Mouse (Mus musculus) forebrain, embryonic 15.5 days (tissue): ENCODE results near the gene B830017H08Rik. TPM values are rescaled to one million over a fixed set of nuclear protein-coding genes. Genes with fewer than 3 reads are reported as not detected.

ENCODE experiments used
- ATAC-seq: fragments of 200-750 bp; cut with Nextera tagmentation; replicated peaks from 2 replicates; pipeline ENCODE4 v1.8.0; 2017; ENCODE audit warnings: mild to moderate bottlenecking, moderate TSS enrichment, moderate library complexity
- H3K27ac ChIP-seq: fragments of 300-500 bp; sonication (generic); replicated peaks from 2 replicates; pipeline ENCODE4 v1.5.1; 2015; ENCODE audit warnings: mild to moderate bottlenecking, inconsistent platforms
- H3K27me3 ChIP-seq: fragments of 300-500 bp; sonication (generic); 2 replicates; pipeline ENCODE4 v1.6.1; 2015; ENCODE audit warnings: inconsistent platforms
- H3K36me3 ChIP-seq: fragments of 300-500 bp; sonication (generic); 2 replicates; pipeline ENCODE4 v1.6.1; 2015; ENCODE audit warnings: mild to moderate bottlenecking, inconsistent platforms
- H3K4me1 ChIP-seq: fragments of 300-500 bp; sonication (generic); 2 replicates; pipeline ENCODE4 v1.6.1; 2015; ENCODE audit warnings: inconsistent platforms
- H3K4me2 ChIP-seq: fragments of 300-500 bp; sonication (generic); replicated peaks from 2 replicates; pipeline ENCODE4 v1.6.1; 2015; ENCODE audit warnings: mild to moderate bottlenecking, inconsistent platforms
- H3K4me3 ChIP-seq: fragments of 300-500 bp; sonication (generic); 2 replicates; pipeline ENCODE4 v1.5.1; 2015; ENCODE audit warnings: mild to moderate bottlenecking, inconsistent platforms
- H3K9ac ChIP-seq: fragments of 300-500 bp; sonication (generic); replicated peaks from 2 replicates; pipeline ENCODE4 v1.6.1; 2015; ENCODE audit warnings: mild to moderate bottlenecking, inconsistent platforms
- H3K9me3 ChIP-seq: fragments of 300-500 bp; sonication (generic); 2 replicates; pipeline ENCODE4 v1.6.1; 2016; ENCODE audit warnings: inconsistent platforms
- WGBS: fragments of 180-500 bp; shearing (Covaris S2); methylation state at CpG from one replicate; pipeline ENCODE4 v1.1.7; 2015; ENCODE audit warnings: mixed read lengths; 5-methylcytosine and 5-hydroxymethylcytosine counted together
- polyA plus RNA-seq: library from polyadenylated mRNA; unstranded; fragments of >200 nt; fragmentation: Nextera tagmentation; extraction: Ambion mirVana; gene quantifications from 2 replicates; pipeline ENCODE4 v1.2.1, GENCODE M21; 2015

The B830017H08Rik gene
- polyA plus RNA-seq, 1 experiment from 2014 or later, result 1.3 TPM

DNA sequence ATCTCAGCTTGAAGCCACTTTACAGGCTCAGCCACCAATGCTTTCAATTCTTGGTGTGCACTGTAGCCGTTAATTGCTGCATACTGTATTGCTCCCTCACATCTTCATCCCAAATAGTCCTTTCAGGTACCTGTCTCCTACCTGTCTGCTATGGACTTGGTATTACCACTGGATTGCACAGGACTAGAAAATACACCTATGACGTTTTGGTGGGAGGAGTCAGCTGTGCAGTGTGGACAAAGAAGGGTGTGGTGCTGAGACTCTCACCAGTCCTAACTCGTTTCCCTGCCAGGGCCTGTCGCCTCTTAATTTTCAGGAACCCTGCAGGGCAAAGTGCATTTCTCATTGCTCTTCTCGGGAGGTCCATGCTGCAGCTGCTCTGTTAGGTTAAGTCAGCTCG lies 32.8 kb downstream of the B830017H08Rik start:
- no peak overlapping the region for H3K9ac ChIP-seq
- ATAC-seq, result no peak
- H3K9me3 ChIP-seq, result no peaks in the 10 kb centered on the region
- H3K4me2 ChIP-seq, result no peak overlapping the region
- no peaks in the 10 kb centered on the region for H3K4me1 ChIP-seq
- H3K27me3 ChIP-seq, result no peaks in the 10 kb centered on the region
- H3K27ac ChIP-seq, result no peak overlapping the region
- H3K4me3 ChIP-seq, result no peak overlapping the region
- WGBS, result 73% methylated on average over 6 of the region's 6 CpGs
- peaks cover 11% of the 10 kb centered on the region; the same call in 1 of the 2 replicates for H3K36me3 ChIP-seq

DNA sequence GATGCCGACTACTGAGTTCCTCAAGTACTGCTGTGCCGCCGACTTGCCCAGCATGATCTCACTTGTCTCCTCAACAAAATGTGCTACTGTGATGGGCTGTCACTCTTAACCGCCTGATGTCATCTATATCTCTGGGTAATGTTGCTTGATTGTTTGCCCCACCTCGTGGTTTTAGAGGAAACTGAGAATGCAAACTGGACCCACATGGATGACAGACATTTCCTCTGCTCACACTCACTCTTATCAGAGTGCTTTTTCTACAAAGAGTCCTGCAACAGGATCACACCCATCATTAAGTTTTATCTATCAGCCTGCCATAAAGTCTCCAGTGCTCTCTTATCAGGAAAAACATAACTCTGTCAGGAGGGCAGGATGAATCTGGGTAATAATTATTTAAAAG lies 38.3 kb downstream of the B830017H08Rik start:
- no peaks in the 10 kb centered on the region for H3K27me3 ChIP-seq
- peaks cover 26% of the 10 kb centered on the region; the same call in 1 of the 2 replicates for H3K36me3 ChIP-seq
- no peaks in the 10 kb centered on the region for H3K9me3 ChIP-seq
- H3K4me3 ChIP-seq, result no peak overlapping the region
- H3K9ac ChIP-seq, result no peak overlapping the region
- H3K27ac ChIP-seq, result no peak overlapping the region
- WGBS, result 92% methylated on average over 5 of the region's 5 CpGs
- ATAC-seq, result no peak
- no peaks in the 10 kb centered on the region for H3K4me1 ChIP-seq
- no peak overlapping the region for H3K4me2 ChIP-seq

DNA sequence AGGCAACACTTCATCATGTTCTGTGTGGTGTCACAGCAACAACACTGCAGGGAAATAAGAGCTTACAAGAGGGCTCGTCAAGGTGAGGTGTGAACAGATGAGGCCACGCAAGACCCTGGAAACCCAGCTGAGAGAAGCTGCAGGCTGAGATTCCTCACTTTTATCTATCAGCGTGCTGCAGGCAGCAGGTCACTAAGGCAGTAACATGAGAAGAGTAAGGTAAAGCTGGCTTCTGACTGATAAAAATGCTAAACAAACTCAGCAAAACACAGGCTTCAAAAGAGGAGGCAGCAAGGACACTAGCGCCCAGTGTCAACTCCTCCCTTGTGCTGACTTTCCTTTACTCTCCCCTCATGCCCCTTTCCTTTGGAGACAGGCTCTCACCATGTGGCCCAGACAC lies 40.1 kb downstream of the B830017H08Rik start:
- Histone ChIP-seq H3K4me3 (no peak overlapping the region), H3K27me3 (no peaks in the 10 kb centered on the region), H3K4me2 (no peak overlapping the region), H3K27ac (no peak overlapping the region), H3K4me1 (no peaks in the 10 kb centered on the region), H3K9me3 (no peaks in the 10 kb centered on the region), H3K9ac (no peak overlapping the region), H3K36me3 (peaks cover 26% of the 10 kb centered on the region; the same call in 1 of the 2 replicates)
- 86% methylated on average over 4 of the region's 4 CpGs for WGBS
- ATAC-seq, result no peak

DNA sequence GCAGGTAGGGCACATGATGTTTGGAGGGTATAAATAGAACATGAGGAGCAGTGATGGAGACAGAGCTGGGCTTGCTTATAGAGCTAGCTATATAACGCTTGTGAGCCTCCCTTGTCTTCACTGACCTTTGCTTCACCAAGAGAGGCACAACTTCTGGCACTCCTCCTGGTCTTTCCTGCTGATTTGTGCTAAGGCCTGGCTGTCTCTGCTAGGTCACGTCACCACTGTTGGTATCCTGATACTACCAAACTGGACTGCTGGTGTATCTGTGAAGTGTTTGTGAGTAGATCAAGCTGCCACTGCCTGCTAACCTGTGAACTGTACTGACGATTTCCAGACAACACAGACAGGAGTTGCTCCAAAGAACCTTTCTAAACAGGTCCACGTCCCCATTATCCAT lies 42.3 kb downstream of the B830017H08Rik start:
- no peak overlapping the region for H3K27ac ChIP-seq
- H3K27me3 ChIP-seq, result no peaks in the 10 kb centered on the region
- WGBS, result 93% methylated on average over 4 of the region's 4 CpGs
- H3K36me3 ChIP-seq, result peaks cover 21% of the 10 kb centered on the region; the same call in 1 of the 2 replicates
- no peaks in the 10 kb centered on the region for H3K9me3 ChIP-seq
- H3K4me3 ChIP-seq, result no peak overlapping the region
- no peak overlapping the region for H3K9ac ChIP-seq
- ATAC-seq, result no peak
- H3K4me1 ChIP-seq, result no peaks in the 10 kb centered on the region
- no peak overlapping the region for H3K4me2 ChIP-seq

DNA sequence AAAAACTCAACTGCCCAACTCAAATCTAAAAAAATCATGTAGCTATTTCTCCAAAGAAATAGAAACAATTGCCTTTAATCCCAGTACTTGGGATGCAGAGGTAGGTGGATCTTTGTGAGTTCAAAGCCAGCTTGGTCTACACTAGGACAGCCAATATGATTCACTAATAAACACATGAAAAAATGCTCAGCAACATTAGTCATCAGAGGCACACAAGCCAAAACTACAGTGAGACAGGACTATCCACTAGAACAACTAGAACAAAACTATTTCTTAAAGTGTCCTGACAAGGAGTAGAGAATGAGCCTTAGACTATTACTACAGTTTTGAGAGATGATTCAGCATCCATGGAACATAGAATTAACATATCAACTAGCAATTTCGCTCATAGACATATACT lies 43.2 kb downstream of the B830017H08Rik start:
- Histone ChIP-seq H3K9me3 (no peaks in the 10 kb centered on the region), H3K27me3 (no peaks in the 10 kb centered on the region), H3K4me1 (no peaks in the 10 kb centered on the region), H3K27ac (no peak overlapping the region), H3K9ac (no peak overlapping the region), H3K36me3 (peaks cover 12% of the 10 kb centered on the region; the same call in 1 of the 2 replicates), H3K4me2 (no peak overlapping the region), H3K4me3 (no peak overlapping the region)
- 95% methylated on average over 1 of the region's 1 CpGs for WGBS
- no peak for ATAC-seq

DNA sequence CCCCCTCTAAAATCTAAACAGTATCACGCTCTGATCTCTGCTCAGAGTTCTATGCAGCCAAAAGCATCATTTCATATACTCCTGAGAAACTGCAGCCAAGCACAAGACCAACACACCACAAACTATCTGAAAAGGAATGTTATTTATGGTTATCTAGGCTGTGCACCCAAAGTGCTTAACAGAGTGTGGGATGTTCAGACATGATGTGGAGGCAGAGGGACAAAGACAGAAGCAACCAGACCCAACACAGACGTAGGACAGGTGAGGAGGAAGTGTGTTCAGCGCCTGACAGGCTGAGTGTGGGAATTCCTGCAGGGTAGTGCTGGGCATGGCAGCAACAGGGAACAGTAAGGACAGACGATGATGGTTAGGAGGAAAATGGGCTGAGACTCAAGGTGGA lies 46.6 kb downstream of the B830017H08Rik start:
- H3K27ac ChIP-seq, result no peak overlapping the region
- H3K9me3 ChIP-seq, result no peaks in the 10 kb centered on the region
- H3K4me2 ChIP-seq, result no peak overlapping the region
- H3K4me3 ChIP-seq, result no peak overlapping the region
- no peak overlapping the region for H3K9ac ChIP-seq
- ATAC-seq, result no peak
- H3K4me1 ChIP-seq, result no peaks in the 10 kb centered on the region
- 97% methylated on average over 4 of the region's 4 CpGs for whole genome bisulfite sequencing
- H3K27me3 ChIP-seq, result no peaks in the 10 kb centered on the region
- no peaks in the 10 kb centered on the region; the same call in 1 of the 2 replicates for H3K36me3 ChIP-seq

DNA sequence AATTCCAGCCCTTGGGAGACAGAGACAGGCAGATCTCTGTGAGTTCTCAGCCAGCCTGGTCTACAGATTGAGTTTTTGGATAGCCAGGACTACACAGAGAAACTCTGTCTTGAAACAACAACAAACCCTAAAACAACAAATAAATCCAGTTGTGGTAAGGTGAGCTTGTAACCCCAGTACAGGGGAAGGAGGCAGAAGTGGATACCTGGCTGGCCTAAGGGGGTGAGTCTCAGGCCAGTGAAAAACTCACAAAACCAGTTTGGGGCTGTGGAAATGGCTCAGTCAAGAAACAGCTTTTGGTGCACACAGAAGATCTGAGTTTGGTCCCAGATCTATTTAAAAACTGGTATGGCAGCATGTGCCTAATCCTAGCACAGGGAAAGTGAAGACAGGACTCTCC lies 49.3 kb downstream of the B830017H08Rik start:
- H3K27ac ChIP-seq, result no peak overlapping the region
- no peaks in the 10 kb centered on the region for H3K9me3 ChIP-seq
- no peaks in the 10 kb centered on the region for H3K4me1 ChIP-seq
- H3K27me3 ChIP-seq, result no peaks in the 10 kb centered on the region
- no peak overlapping the region for H3K4me2 ChIP-seq
- no peak overlapping the region for H3K9ac ChIP-seq
- no peak overlapping the region for H3K4me3 ChIP-seq
- no peak for ATAC-seq
- H3K36me3 ChIP-seq, result no peaks in the 10 kb centered on the region; the same call in 1 of the 2 replicates

DNA sequence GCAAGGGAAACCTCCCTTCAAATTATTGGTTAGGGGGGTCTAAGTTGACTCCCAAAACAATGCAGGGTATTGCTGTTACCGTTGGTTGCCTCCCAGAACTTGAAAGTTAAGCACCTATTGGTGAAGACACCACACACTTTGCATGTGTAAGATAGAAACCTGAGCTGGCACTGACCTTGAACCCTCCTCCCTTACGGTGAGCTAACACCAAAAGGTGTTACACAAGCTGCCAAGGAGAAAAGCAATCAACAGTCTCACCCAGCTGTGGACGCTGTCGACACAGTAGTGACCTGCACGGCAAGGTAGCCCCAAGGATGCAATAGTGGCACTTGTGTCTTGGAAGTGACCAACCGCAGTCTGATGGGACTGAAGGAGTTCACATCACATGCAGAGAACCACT lies 51.2 kb downstream of the B830017H08Rik start:
- no peaks in the 10 kb centered on the region; the same call in 1 of the 2 replicates for H3K36me3 ChIP-seq
- no peak overlapping the region for H3K27ac ChIP-seq
- no peak overlapping the region for H3K9ac ChIP-seq
- WGBS, result 90% methylated on average over 6 of the region's 6 CpGs
- H3K4me1 ChIP-seq, result no peaks in the 10 kb centered on the region
- H3K4me2 ChIP-seq, result no peak overlapping the region
- no peak overlapping the region for H3K4me3 ChIP-seq
- ATAC-seq, result no peak
- H3K27me3 ChIP-seq, result no peaks in the 10 kb centered on the region
- H3K9me3 ChIP-seq, result no peaks in the 10 kb centered on the region

Other genes starting within 250 kb of the B830017H08Rik start
- gene Slc7a4, start 249.9 kb upstream of the B830017H08Rik start, polyA plus RNA-seq, result 29.3 and 32.0 TPM in 2 replicates
- 30.6 and 32.7 TPM in 2 replicates for gene Smpd4, start 213.8 kb upstream of the B830017H08Rik start, polyA plus RNA-seq
- 6.6 and 8.3 TPM in 2 replicates for gene Ccdc74a, start 186.7 kb upstream of the B830017H08Rik start, polyA plus RNA-seq
- gene Med15, start 100.2 kb upstream of the B830017H08Rik start, polyA plus RNA-seq, result 44.9 and 48.2 TPM in 2 replicates
- gene Klhl22, start 73.5 kb upstream of the B830017H08Rik start, polyA plus RNA-seq, result 69.7 and 72.1 TPM in 2 replicates
- gene Scarf2, start 35.8 kb upstream of the B830017H08Rik start, polyA plus RNA-seq, result 1.3 TPM in 2 replicates
- 4.8 and 5.7 TPM in 2 replicates for gene Car15, start 5.2 kb downstream of the B830017H08Rik start, polyA plus RNA-seq
- 0.23 and 0.67 TPM in 2 replicates for gene Gm20518, start 58.5 kb downstream of the B830017H08Rik start, polyA plus RNA-seq
- 0.08 and 0.09 TPM in 2 replicates for gene Tssk1, start 61.1 kb downstream of the B830017H08Rik start, polyA plus RNA-seq
- gene Dgcr2, start 65.4 kb downstream of the B830017H08Rik start, polyA plus RNA-seq, result 99.8 and 99.9 TPM in 2 replicates
- gene Tssk2, start 65.5 kb downstream of the B830017H08Rik start, polyA plus RNA-seq, result not detected in 2 replicates
- gene Ess2, start 78.2 kb downstream of the B830017H08Rik start, polyA plus RNA-seq, result 53.5 and 58.1 TPM in 2 replicates
- 0.19 TPM in 1 of 2 replicates, not detected in the other for gene Gsc2, start 81.9 kb downstream of the B830017H08Rik start, polyA plus RNA-seq
- gene Slc25a1, start 95.1 kb downstream of the B830017H08Rik start, polyA plus RNA-seq, result 139 and 145 TPM in 2 replicates
- gene Vpreb2, start 147.3 kb downstream of the B830017H08Rik start, polyA plus RNA-seq, result not detected in 2 replicates
- gene Dgcr6, start 219.7 kb downstream of the B830017H08Rik start, polyA plus RNA-seq, result 167 and 169 TPM in 2 replicates